Mouse (Mus musculus): ENCODE measurements around the gene Gm11037. TPM values are rescaled to one million over a fixed set of nuclear protein-coding genes. Genes with fewer than 3 reads are reported as not detected.

Gm11037 gene
- total RNA-seq, 2 experiments from 2014 or later = not detected

GRCm38 (mm10) chr2:131175945-131176309 lies 42.6 kb downstream of the Gm11037 start:
- no peak for ATAC-seq (replicated peaks; ENCODE audit: low FRiP score, poor library complexity, severe bottlenecking)

- no peak for ATAC-seq (replicated peaks; ENCODE audit: low FRiP score, poor library complexity, severe bottlenecking)
These were observed 43.2 kb downstream of the Gm11037 start for GRCm38 (mm10) chr2:131176491-131176890.

- no peak for ATAC-seq (replicated peaks; ENCODE audit: low FRiP score, poor library complexity, severe bottlenecking)
These were observed 44.6 kb downstream of the Gm11037 start for GRCm38 (mm10) chr2:131177932-131178331.

- ATAC-seq (replicated peaks; ENCODE audit: low FRiP score, poor library complexity, severe bottlenecking) = peak; percentile 2
These were observed 45.5 kb downstream of the Gm11037 start for GRCm38 (mm10) chr2:131178828-131179245.

GRCm38 (mm10) chr2:131179246-131179886 lies 46.1 kb downstream of the Gm11037 start:
- ATAC-seq (replicated peaks; ENCODE audit: low FRiP score, poor library complexity, severe bottlenecking) = peak; percentile 67

- peak; percentile 68 for ATAC-seq (replicated peaks; ENCODE audit: low FRiP score, poor library complexity, severe bottlenecking)
These were observed 46.8 kb downstream of the Gm11037 start, which contains the start of gene Cenpb for GRCm38 (mm10) chr2:131179990-131180587. TSS of gene Cenpb (minus strand) at chr2:131180067.

Other genes with a start within 250 kb of the Gm11037 start
- 14.7 and 32.4 TPM in 2 replicates for gene 4930402H24Rik, start 227.1 kb upstream of the Gm11037 start, total RNA-seq (2015; ENCODE audit: low replicate concordance)
- gene 4930402H24Rik, start 227.1 kb upstream of the Gm11037 start, total RNA-seq (2017; ENCODE audit: low replicate concordance) = 16.0 and 37.9 TPM in 2 replicates
- gene Atrn, start 227.0 kb upstream of the Gm11037 start, total RNA-seq (2015; ENCODE audit: low replicate concordance) = 9.7 and 10.1 TPM in 2 replicates
- gene Atrn, start 227.0 kb upstream of the Gm11037 start, total RNA-seq (2017; ENCODE audit: low replicate concordance) = 5.8 and 13.7 TPM in 2 replicates
- 1.3 and 9.7 TPM in 2 replicates for gene Gfra4, start 90.4 kb upstream of the Gm11037 start, total RNA-seq (2015; ENCODE audit: low replicate concordance)
- gene Gfra4, start 90.4 kb upstream of the Gm11037 start, total RNA-seq (2017; ENCODE audit: low replicate concordance) = not detected in 2 replicates
- 15.5 and 36.4 TPM in 2 replicates for gene Adam33, start 69.7 kb upstream of the Gm11037 start, total RNA-seq (2015; ENCODE audit: low replicate concordance)
- gene Adam33, start 69.7 kb upstream of the Gm11037 start, total RNA-seq (2017; ENCODE audit: low replicate concordance) = 10.0 and 11.3 TPM in 2 replicates
- 6.8 and 8.8 TPM in 2 replicates for gene Siglec1, start 46.7 kb upstream of the Gm11037 start, total RNA-seq (2015; ENCODE audit: low replicate concordance)
- 1.8 and 2.6 TPM in 2 replicates for gene Siglec1, start 46.7 kb upstream of the Gm11037 start, total RNA-seq (2017; ENCODE audit: low replicate concordance)
- gene Hspa12b, start 6.2 kb upstream of the Gm11037 start, total RNA-seq (2015; ENCODE audit: low replicate concordance) = not detected in 2 replicates
- gene Hspa12b, start 6.2 kb upstream of the Gm11037 start, total RNA-seq (2017; ENCODE audit: low replicate concordance) = not detected in 2 replicates
- gene 1700037H04Rik, start 26.6 kb downstream of the Gm11037 start, total RNA-seq (2015; ENCODE audit: low replicate concordance) = 124 and 160 TPM in 2 replicates
- 58.5 and 68.4 TPM in 2 replicates for gene 1700037H04Rik, start 26.6 kb downstream of the Gm11037 start, total RNA-seq (2017; ENCODE audit: low replicate concordance)
- gene Cenpb, start 46.6 kb downstream of the Gm11037 start, total RNA-seq (2015; ENCODE audit: low replicate concordance) = 8.3 and 8.8 TPM in 2 replicates
- 12.5 and 15.1 TPM in 2 replicates for gene Cenpb, start 46.6 kb downstream of the Gm11037 start, total RNA-seq (2017; ENCODE audit: low replicate concordance)
- 345 and 367 TPM in 2 replicates for gene Cdc25b, start 53.5 kb downstream of the Gm11037 start, total RNA-seq (2015; ENCODE audit: low replicate concordance)
- 664 and 783 TPM in 2 replicates for gene Cdc25b, start 53.5 kb downstream of the Gm11037 start, total RNA-seq (2017; ENCODE audit: low replicate concordance)
- gene Spef1, start 53.8 kb downstream of the Gm11037 start, total RNA-seq (2015; ENCODE audit: low replicate concordance) = 4.6 and 4.7 TPM in 2 replicates
- 4.1 and 6.4 TPM in 2 replicates for gene Spef1, start 53.8 kb downstream of the Gm11037 start, total RNA-seq (2017; ENCODE audit: low replicate concordance)
- gene Ap5s1, start 73.6 kb downstream of the Gm11037 start, total RNA-seq (2015; ENCODE audit: low replicate concordance) = 10.8 and 11.3 TPM in 2 replicates
- 10.9 and 11.4 TPM in 2 replicates for gene Ap5s1, start 73.6 kb downstream of the Gm11037 start, total RNA-seq (2017; ENCODE audit: low replicate concordance)
- gene Mavs, start 100.6 kb downstream of the Gm11037 start, total RNA-seq (2015; ENCODE audit: low replicate concordance) = 27.0 and 33.1 TPM in 2 replicates
- gene Mavs, start 100.6 kb downstream of the Gm11037 start, total RNA-seq (2017; ENCODE audit: low replicate concordance) = 12.3 and 16.3 TPM in 2 replicates
- 40.0 and 69.2 TPM in 2 replicates for gene Pank2, start 129.0 kb downstream of the Gm11037 start, total RNA-seq (2015; ENCODE audit: low replicate concordance)
- 37.8 and 65.5 TPM in 2 replicates for gene Pank2, start 129.0 kb downstream of the Gm11037 start, total RNA-seq (2017; ENCODE audit: low replicate concordance)
- gene Rnf24, start 219.4 kb downstream of the Gm11037 start, total RNA-seq (2015; ENCODE audit: low replicate concordance) = 1.1 and 2.9 TPM in 2 replicates
- gene Rnf24, start 219.4 kb downstream of the Gm11037 start, total RNA-seq (2017; ENCODE audit: low replicate concordance) = 0.77 and 6.4 TPM in 2 replicates

Measured in erythroid progenitor cell, adult 5-6 weeks (primary cell).